Mouse (Mus musculus): ENCODE measurements around the gene Ier5. TPM values are rescaled to one million over a fixed set of nuclear protein-coding genes. Genes with fewer than 3 reads are reported as not detected.

Ier5 gene
- total and polyA plus RNA-seq, 3 experiments = 47.7 to 59.3 (median 58.8) TPM

DNA sequence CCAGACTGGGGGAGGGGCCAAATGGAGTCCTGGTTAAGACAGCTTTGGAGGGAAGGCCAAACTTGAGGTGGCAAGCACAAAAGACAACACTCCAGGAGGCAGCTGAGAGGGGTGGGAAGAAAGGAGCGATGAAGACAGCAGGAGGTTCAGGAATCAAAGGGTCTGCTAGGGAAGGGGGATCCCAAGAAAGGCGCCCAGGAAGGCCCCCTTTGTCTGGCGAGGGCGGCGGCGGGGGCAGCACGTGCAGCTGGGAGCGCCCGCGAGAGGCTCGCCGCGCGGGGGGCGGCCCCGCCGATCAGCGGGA is 16.5 kb downstream of the Ier5 start:
- DNase-seq (ENCODE audit: extremely low read depth) = no peak

DNA sequence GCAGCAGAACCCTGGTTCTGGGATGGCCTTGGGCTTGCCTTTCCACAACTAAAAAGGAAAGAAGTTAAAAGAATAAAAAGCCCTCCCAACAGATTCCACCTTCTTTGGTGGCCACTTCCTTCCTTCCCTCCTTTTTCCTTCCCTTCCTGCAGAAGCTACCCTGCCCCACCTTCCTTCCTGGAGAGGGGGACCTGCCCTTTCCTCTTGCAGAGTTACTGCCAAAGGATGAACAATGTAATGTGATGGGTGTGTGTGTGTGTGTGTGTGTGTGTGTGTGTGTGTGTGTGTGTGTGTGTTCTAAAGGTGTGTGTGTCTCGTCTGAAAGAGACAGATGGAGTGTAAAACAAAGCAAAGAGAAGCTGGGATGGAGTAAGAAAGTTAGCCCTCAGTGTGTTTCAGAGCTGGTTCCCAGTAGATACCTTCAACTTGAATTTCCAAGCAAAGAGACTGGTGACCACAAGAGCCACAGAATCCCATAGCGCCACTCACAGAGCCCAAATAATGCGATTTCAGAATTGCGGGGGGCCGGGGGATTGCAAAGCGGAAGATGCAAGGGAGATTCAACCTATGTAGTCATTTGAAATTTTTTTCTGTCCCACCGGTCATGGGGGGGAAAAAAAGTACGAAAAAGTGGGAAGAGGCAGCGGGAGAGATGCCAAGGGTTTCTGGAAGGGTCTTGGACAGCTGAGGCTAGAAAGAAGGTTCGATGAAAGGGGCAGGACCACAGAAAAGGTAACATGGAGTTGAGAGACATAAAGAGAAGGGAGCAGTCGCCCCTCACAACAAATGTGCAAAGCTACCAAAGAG is 17.1 kb downstream of the Ier5 start:
- in situ Hi-C loops (cut with MboI; ENCODE audit: low pct_ligation_motif_present, low pct_unique_long_range_greater_than_20kb, low sequenced_read_pairs) (no loop called here), dilution Hi-C loops (cut with MboI; ENCODE audit: extremely low pct_ligation_motif_present, extremely low pct_unique_long_range_greater_than_20kb, low sequenced_read_pairs) (no loop called here)
- no peak overlapping the region for H3K27ac ChIP-seq (ENCODE audit: insufficient read depth, low read depth)
- H3K4me1 ChIP-seq (ENCODE audit: control insufficient read depth in 1 of 2, insufficient read depth in 2 of 2) = peaks cover 8 to 49% of the 10 kb centered on the region in 2 experiments; a peak in 2 of 4 replicates
- H3K9ac ChIP-seq (ENCODE audit: insufficient read depth, low read depth) = no peak overlapping the region
- H3K27me3 ChIP-seq (replicated peaks) = no peaks in the 10 kb centered on the region
- TF ChIP-seq SMC3 (IDR thresholded peaks at IDR 0.05; ENCODE audit: low read depth, low read length) = no peak
- TF ChIP-seq ZMIZ1 (IDR thresholded peaks at IDR 0.05; ENCODE audit: low read depth, low read length) = no peak
- no peak for TF ChIP-seq MXI1 (IDR thresholded peaks at IDR 0.05; ENCODE audit: low read depth, low read length)
- no peaks in the 10 kb centered on the region for H3K9me3 ChIP-seq (replicated peaks; ENCODE audit: low read length)
- no peak for DNase-seq (ENCODE audit: extremely low read depth)
- no peaks in the 10 kb centered on the region for H3K79me2 ChIP-seq (replicated peaks; ENCODE audit: control insufficient read depth, extremely low read depth, insufficient read depth, poor library complexity, severe bottlenecking)
- H3K36me3 ChIP-seq (replicated peaks in 1 of 2; ENCODE audit: control insufficient read depth in 1 of 2, insufficient read depth in 1 of 2, low read length in 1 of 2) = no peaks in the 10 kb centered on the region
- H3K4me3 ChIP-seq (replicated peaks in 1 of 3; ENCODE audit: low read depth in 2 of 3, low read length in 2 of 3, poor library complexity in 1 of 3) = no peak overlapping the region
- H3K4me2 ChIP-seq (ENCODE audit: insufficient read depth, low read depth, poor library complexity, severe bottlenecking) = peak overlapping the region; percentile 57

More for the DNA sequence above, 16.5 kb downstream of the Ier5 start:
- no peaks in the 10 kb centered on the region for H3K9me3 ChIP-seq (replicated peaks; ENCODE audit: low read length)
- peak overlapping the region; percentile 45; the same call in 1 of the 2 replicates for H3K9ac ChIP-seq (ENCODE audit: insufficient read depth, low read depth)
- H3K4me3 ChIP-seq (replicated peaks in 1 of 3; ENCODE audit: low read depth in 2 of 3, low read length in 2 of 3, poor library complexity in 1 of 3) = peak overlapping the region in 2 of 3 experiments; percentile 45 to 58
- no peaks in the 10 kb centered on the region for H3K79me2 ChIP-seq (replicated peaks; ENCODE audit: control insufficient read depth, extremely low read depth, insufficient read depth, poor library complexity, severe bottlenecking)
- H3K4me2 ChIP-seq (ENCODE audit: insufficient read depth, low read depth, poor library complexity, severe bottlenecking) = peak overlapping the region; percentile 57
- TF ChIP-seq BHLHE40 (IDR thresholded peaks at IDR 0.05; ENCODE audit: low read depth, low read length) = peak; percentile 91
- TF ChIP-seq IRF4 (IDR thresholded peaks at IDR 0.05; ENCODE audit: low read depth, low read length) = 0 out of 2 replicates have a peak, but pooled peaks have one; percentile 8
- no peak for TF ChIP-seq JUND (conservative IDR thresholded peaks at IDR 0.05; ENCODE audit: low read depth, low read length)
- peak; percentile 37; the same call in 1 of the 2 replicates for TF ChIP-seq CHD2 (IDR thresholded peaks at IDR 0.05; ENCODE audit: low read length)
- TF ChIP-seq ETS1 (conservative IDR thresholded peaks at IDR 0.05; ENCODE audit: low read depth, low read length) = 0 out of 2 replicates have a peak, but pooled peaks have one; percentile 12
- no peak for TF ChIP-seq ZC3H11A (IDR thresholded peaks at IDR 0.05; ENCODE audit: low read depth, low read length)
- TF ChIP-seq MAX (IDR thresholded peaks at IDR 0.05; ENCODE audit: low read length) = peak; percentile 66; the same call in 1 of the 2 replicates
- H3K36me3 ChIP-seq (replicated peaks in 1 of 2; ENCODE audit: control insufficient read depth in 1 of 2, insufficient read depth in 1 of 2, low read length in 1 of 2) = no peaks in the 10 kb centered on the region
- no peak overlapping the region for H3K27ac ChIP-seq (ENCODE audit: insufficient read depth, low read depth)
- dilution Hi-C loops (cut with MboI; ENCODE audit: extremely low pct_ligation_motif_present, extremely low pct_unique_long_range_greater_than_20kb, low sequenced_read_pairs) = no loop called here
- in situ Hi-C loops (cut with MboI; ENCODE audit: low pct_ligation_motif_present, low pct_unique_long_range_greater_than_20kb, low sequenced_read_pairs) = no loop called here
- no peaks in the 10 kb centered on the region for H3K27me3 ChIP-seq (replicated peaks)
- peaks cover 8 to 51% of the 10 kb centered on the region in 2 experiments; a peak in 2 of 4 replicates for H3K4me1 ChIP-seq (ENCODE audit: control insufficient read depth in 1 of 2, insufficient read depth in 2 of 2)

DNA sequence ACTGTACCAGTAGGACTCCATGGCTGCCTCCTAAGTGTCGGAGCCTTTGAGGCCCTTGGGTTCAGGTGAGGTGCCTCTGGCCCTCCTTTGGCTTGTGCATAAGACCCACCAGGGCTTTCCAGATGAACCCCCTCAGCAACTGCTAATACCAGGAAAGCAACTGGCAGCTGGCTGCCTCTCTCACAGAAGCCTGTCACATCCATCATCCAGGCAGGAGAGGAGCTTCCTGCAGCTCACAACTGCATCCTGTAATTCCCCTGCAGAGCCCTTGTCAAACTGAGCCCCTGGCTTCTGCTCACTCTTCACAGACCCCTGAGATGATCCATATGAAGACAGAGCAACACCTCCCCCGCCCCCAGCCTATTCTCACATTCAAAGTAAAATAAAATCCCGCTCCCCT is 21.8 kb downstream of the Ier5 start:
- in situ Hi-C loops (cut with MboI; ENCODE audit: low pct_ligation_motif_present, low pct_unique_long_range_greater_than_20kb, low sequenced_read_pairs) = no loop called here

More for the DNA sequence above, 21.8 kb downstream of the Ier5 start:
- no peak overlapping the region for H3K27ac ChIP-seq (ENCODE audit: insufficient read depth, low read depth)
- no peak overlapping the region for H3K4me3 ChIP-seq (replicated peaks in 1 of 3; ENCODE audit: low read depth in 2 of 3, low read length in 2 of 3, poor library complexity in 1 of 3)
- TF ChIP-seq ELF1 (IDR thresholded peaks at IDR 0.05; ENCODE audit: low read depth, low read length) (no peak), MAZ (IDR thresholded peaks at IDR 0.05; ENCODE audit: low read depth, low read length) (no peak), ZMIZ1 (IDR thresholded peaks at IDR 0.05; ENCODE audit: low read depth, low read length) (no peak), USF1 (IDR thresholded peaks at IDR 0.05; ENCODE audit: low read depth, low read length) (no peak), MYC (IDR thresholded peaks at IDR 0.05; ENCODE audit: low read depth, low read length) (no peak), NRF1 (IDR thresholded peaks at IDR 0.05; ENCODE audit: low read depth, low read length) (no peak), RCOR1 (conservative IDR thresholded peaks at IDR 0.05; ENCODE audit: low read depth, low read length) (no peak), HCFC1 (IDR thresholded peaks at IDR 0.05; ENCODE audit: low read depth, low read length) (no peak), SIN3A (IDR thresholded peaks at IDR 0.05; ENCODE audit: low read length) (no peak), MXI1 (IDR thresholded peaks at IDR 0.05; ENCODE audit: low read depth, low read length) (no peak), ZKSCAN1 (IDR thresholded peaks at IDR 0.05; ENCODE audit: borderline replicate concordance, low read depth, low read length) (no peak), USF2 (conservative IDR thresholded peaks at IDR 0.05; ENCODE audit: low read depth, low read length) (no peak), MAFK (IDR thresholded peaks at IDR 0.05; ENCODE audit: insufficient replicate concordance, low read length) (no peak), TBP (conservative IDR thresholded peaks at IDR 0.05; ENCODE audit: low read depth, low read length) (no peak), JUND (conservative IDR thresholded peaks at IDR 0.05; ENCODE audit: low read depth, low read length) (no peak), E2F4 (IDR thresholded peaks at IDR 0.05; ENCODE audit: insufficient replicate concordance, low read depth, low read length) (no peak)
- no peaks in the 10 kb centered on the region for H3K27me3 ChIP-seq (replicated peaks)
- H3K4me1 ChIP-seq (ENCODE audit: control insufficient read depth in 1 of 2, insufficient read depth in 2 of 2) = peaks cover 22 to 50% of the 10 kb centered on the region in 2 experiments
- no peaks in the 10 kb centered on the region for H3K36me3 ChIP-seq (replicated peaks in 1 of 2; ENCODE audit: control insufficient read depth in 1 of 2, insufficient read depth in 1 of 2, low read length in 1 of 2)
- no peak for DNase-seq (ENCODE audit: extremely low read depth)
- no peak overlapping the region for H3K4me2 ChIP-seq (ENCODE audit: insufficient read depth, low read depth, poor library complexity, severe bottlenecking)
- H3K79me2 ChIP-seq (replicated peaks; ENCODE audit: control insufficient read depth, extremely low read depth, insufficient read depth, poor library complexity, severe bottlenecking) = no peaks in the 10 kb centered on the region
- dilution Hi-C loops (cut with MboI; ENCODE audit: extremely low pct_ligation_motif_present, extremely low pct_unique_long_range_greater_than_20kb, low sequenced_read_pairs) = no loop called here
- no peaks in the 10 kb centered on the region for H3K9me3 ChIP-seq (replicated peaks; ENCODE audit: low read length)
- H3K9ac ChIP-seq (ENCODE audit: insufficient read depth, low read depth) = no peak overlapping the region
